Comparison of ENCODE assay signal across 10 mouse cellular contexts in genomic region chr7:121936861-121937630, GRCm38 (mm10). TPM values are rescaled to one million over a fixed set of nuclear protein-coding genes. Genes with fewer than 3 reads are reported as not detected.
DNase-seq lines count a peak whose midpoint lies in the region; ATAC-seq lines count a peak whose summit lies in the region.
"Had no signal": no experiment of that assay in that cellular context is flagged by ENCODE, and none has a peak within 500 bp of the region (broad histone marks: within the 10 kb centered on the region; RNA-seq: fewer than 3 reads in every experiment).

No protein-coding gene starts in this region.

- no peak for DNase-seq in heart, adult 18-20 months
- DNase-seq in left cerebral cortex, postnatal 4 days = peak; percentile 95
- DNase-seq in left cerebral cortex, postnatal 10 days (ENCODE audit: extremely low spot score in 1 of 2, low spot score in 2 of 2) = no peak
- DNase-seq in cerebellum, adult 11 months = peak; percentile 84
- DNase-seq in forebrain, embryonic 14.5 days (ENCODE audit: low spot score) = peak; percentile 65
- DNase-seq in adrenal gland, adult 18-20 months (ENCODE audit: low spot score in 2 of 2) = no peak
- DNase-seq in layer of hippocampus, adult 9-11 months = no peak
- DNase-seq: lung, embryonic 14.5 days had no signal

- H3K36me3 ChIP-seq in heart, embryonic 13.5 days = peaks cover 17% of the 10 kb centered on the region
- peaks cover 7% of the 10 kb centered on the region; the same call in 1 of the 2 replicates for H3K36me3 ChIP-seq in forebrain, embryonic 14.5 days (ENCODE audit: control insufficient read depth, insufficient read depth, low read length)

- WGBS in heart, embryonic 13.5 days = 37% methylated on average over 14 of the region's 14 CpGs
- 64% methylated on average over 14 of the region's 14 CpGs for WGBS in forebrain, embryonic 14.5 days

- no peaks in the 10 kb centered on the region for H3K27me3 ChIP-seq in heart, embryonic 13.5 days (replicated peaks)
- no peaks in the 10 kb centered on the region for H3K27me3 ChIP-seq in forebrain, embryonic 14.5 days (replicated peaks; ENCODE audit: control insufficient read depth, insufficient read depth, low read length)

- no peak overlapping the region for H3K9ac ChIP-seq in heart, embryonic 13.5 days
- no peak overlapping the region for H3K9ac ChIP-seq in forebrain, embryonic 14.5 days (ENCODE audit: low read length)
- H3K9ac ChIP-seq: lung, embryonic 14.5 days had no signal

- H3K9me3 ChIP-seq in heart, embryonic 13.5 days = no peaks in the 10 kb centered on the region
- no peaks in the 10 kb centered on the region for H3K9me3 ChIP-seq in forebrain, embryonic 14.5 days (replicated peaks; ENCODE audit: control insufficient read depth, low read length)

- peak overlapping the region; percentile 19 for H3K4me2 ChIP-seq in heart, embryonic 13.5 days
- no peak overlapping the region for H3K4me2 ChIP-seq in forebrain, embryonic 14.5 days (ENCODE audit: low read length)
- H3K4me2 ChIP-seq: lung, embryonic 14.5 days had no signal

- no peak for ATAC-seq in heart, embryonic 13.5 days (ENCODE audit: extremely low read depth, insufficient number of reproducible peaks, low FRiP score, low TSS enrichment)
- ATAC-seq in forebrain, embryonic 14.5 days = peak; percentile 60
- ATAC-seq: CD4-positive, CD25-positive, alpha-beta regulatory T cell, adult 4 months had no signal

- intact Hi-C loops in left cerebral cortex, postnatal 4 days (cut with DNase I) = no loop called here
- intact Hi-C loops in left cerebral cortex, postnatal 10 days (cut with DNase I) = no loop called here

- H3K4me1 ChIP-seq in heart, embryonic 13.5 days = peaks cover 67% of the 10 kb centered on the region
- H3K4me1 ChIP-seq in forebrain, embryonic 14.5 days (ENCODE audit: control insufficient read depth, insufficient read depth, low read length) = peaks cover 18% of the 10 kb centered on the region

- no peak overlapping the region for H3K4me3 ChIP-seq in heart, embryonic 13.5 days
- no peak overlapping the region for H3K4me3 ChIP-seq in forebrain, embryonic 14.5 days (ENCODE audit: low read depth, low read length)

- peak overlapping the region; percentile 59 for H3K27ac ChIP-seq in heart, embryonic 13.5 days (replicated peaks)
- peak overlapping the region; percentile 74 for H3K27ac ChIP-seq in forebrain, embryonic 14.5 days (ENCODE audit: low read depth, low read length)

RNA-seq across cellular contexts. Expression of gene Cog7, which starts 44.5 kb away (rescaled TPM):
- 17.3 and 18.2 TPM in 2 replicates for polyA plus RNA-seq in heart, embryonic 13.5 days (2015; fragmentation: Nextera tagmentation; extraction: Ambion mirVana)
- 10 to 100 TPM; 17.3 to 19.3 TPM for total RNA-seq in heart, adult 18-20 months (2021)
- 10 to 100 TPM; 24.5 to 26.2 TPM for total RNA-seq in left cerebral cortex, postnatal 4 days (2021)
- total RNA-seq in left cerebral cortex, postnatal 10 days (2021) = 10 to 100 TPM; 35.2 to 36.5 TPM
- polyA plus RNA-seq in forebrain, embryonic 14.5 days (2014; fragmentation: Nextera tagmentation; extraction: Ambion mirVana) = 7.8 and 11.0 TPM in 2 replicates
- 10 to 100 TPM; 26.5 to 27.5 TPM for total RNA-seq in adrenal gland, adult 18-20 months (2021)

Comparison
In these comparisons a context has a peak if more than half of its experiments do, and no peak if none do; other contexts are left out.
1. DNase-seq: peak in left cerebral cortex, postnatal 4 days (single experiment), cerebellum, adult 11 months (single experiment) and forebrain, embryonic 14.5 days (single experiment); none in heart, adult 18-20 months (0 of 2), left cerebral cortex, postnatal 10 days (0 of 2), adrenal gland, adult 18-20 months (0 of 2) and layer of hippocampus, adult 9-11 months (single experiment).